Mouse (Mus musculus): ENCODE data around the gene Tnfrsf25.

Tnfrsf25 gene

GRCm38 (mm10) chr4:152120311-152121182, 4.8 kb downstream of the Tnfrsf25 start:
- in situ Hi-C loops (cut with MboI, MseI), result no loop called here

GRCm38 (mm10) chr4:152121183-152121505, 5.4 kb downstream of the Tnfrsf25 start:
- in situ Hi-C loops (cut with MboI, MseI), result no loop called here

- in situ Hi-C loops (cut with MboI, MseI), result no loop called here
Observed at GRCm38 (mm10) chr4:152124361-152124961, 8.7 kb downstream of the Tnfrsf25 start.

- in situ Hi-C loops (cut with MboI, MseI), result no loop called here
Observed at GRCm38 (mm10) chr4:152125161-152126025, 9.7 kb downstream of the Tnfrsf25 start.

GRCm38 (mm10) chr4:152126026-152126920, 10.5 kb downstream of the Tnfrsf25 start:
- in situ Hi-C loops (cut with MboI, MseI), result no loop called here

- in situ Hi-C loops (cut with MboI, MseI), result no loop called here
Observed at GRCm38 (mm10) chr4:152127884-152128283, 12.2 kb downstream of the Tnfrsf25 start.

GRCm38 (mm10) chr4:152128784-152129183, 13.1 kb downstream of the Tnfrsf25 start:
- in situ Hi-C loops (cut with MboI, MseI), result no loop called here

GRCm38 (mm10) chr4:152129395-152129930, 13.7 kb downstream of the Tnfrsf25 start:
- in situ Hi-C loops (cut with MboI, MseI), result no loop called here

GRCm38 (mm10) chr4:152130771-152131653, 15.3 kb downstream of the Tnfrsf25 start:
- in situ Hi-C loops (cut with MboI, MseI), result no loop called here

- in situ Hi-C loops (cut with MboI, MseI), result no loop called here
Observed at GRCm38 (mm10) chr4:152131809-152132771, 16.4 kb downstream of the Tnfrsf25 start.

GRCm38 (mm10) chr4:152132772-152133169, 17.0 kb downstream of the Tnfrsf25 start:
- in situ Hi-C loops (cut with MboI, MseI), result no loop called here

- in situ Hi-C loops (cut with MboI, MseI), result no loop called here
Observed at GRCm38 (mm10) chr4:152133213-152133612, 17.5 kb downstream of the Tnfrsf25 start.

- in situ Hi-C loops (cut with MboI, MseI), result no loop called here
Observed at GRCm38 (mm10) chr4:152134507-152134906, 18.8 kb downstream of the Tnfrsf25 start.

- in situ Hi-C loops (cut with MboI, MseI), result no loop called here
Observed at GRCm38 (mm10) chr4:152135363-152135762, 19.6 kb downstream of the Tnfrsf25 start.

GRCm38 (mm10) chr4:152136112-152136875, 20.6 kb downstream of the Tnfrsf25 start:
- in situ Hi-C loops (cut with MboI, MseI), result no loop called here

GRCm38 (mm10) chr4:152136876-152137250, 21.1 kb downstream of the Tnfrsf25 start:
- in situ Hi-C loops (cut with MboI, MseI), result no loop called here

- in situ Hi-C loops (cut with MboI, MseI), result no loop called here
Observed at GRCm38 (mm10) chr4:152138497-152139260, 22.9 kb downstream of the Tnfrsf25 start.
